Mouse (Mus musculus): ENCODE results near the gene Myo15.

- TF ChIP-seq EP300 (IDR thresholded peaks at IDR 0.05; ENCODE audit: low read depth) = no peak
- no peak for TF ChIP-seq CTCF (IDR thresholded peaks at IDR 0.05; ENCODE audit: low read depth)
Observed at GRCm38 (mm10) chr11:60538371-60539281, 69.5 kb downstream of the Myo15 start.
